Mouse (Mus musculus) cortical plate, adult 2 months (tissue): ENCODE data around the gene Pitpnc1.

Experiments used
- CTCF ChIP-seq: fragments of 200-500 bp; IDR thresholded peaks from 2 replicates; pipeline ENCODE4 v1.5.1; 2011; ENCODE audit warnings: mild to moderate bottlenecking, control low read depth, low read length; ENCODE audit not compliant: insufficient read depth; ENCODE audit errors: extremely low read depth
- POLR2A ChIP-seq: fragments of 200-500 bp; IDR thresholded peaks from 2 replicates; pipeline ENCODE4 v1.6.1; 2011; ENCODE audit warnings: mild to moderate bottlenecking, low read length, control low read depth; ENCODE audit not compliant: insufficient read depth; ENCODE audit errors: extremely low read depth

- no peak for TF ChIP-seq POLR2A
- no peak for TF ChIP-seq CTCF
Observed at GRCm38 (mm10) chr11:107226013-107226412, 244.5 kb downstream of the Pitpnc1 start.
